33 mouse cellular contexts compared by ENCODE assay signal in genomic region chr6:61019689-61020088, GRCm38 (mm10).
"Had no signal": no experiment of that assay in that cellular context is flagged by ENCODE, and none has a peak within 500 bp of the region (broad histone marks: within the 10 kb centered on the region; RNA-seq: fewer than 3 reads in every experiment).

No protein-coding gene starts in this region.

- DNase-seq: heart, adult 2 months; heart, postnatal 10 days; heart, postnatal 14 days; heart, postnatal 36 days; heart, postnatal 4 days; kidney, adult 11 months; kidney, adult 18-20 months; kidney, adult 2 months; kidney, adult 8-10 months; kidney, adult 9 months; kidney, postnatal 10 days; kidney, postnatal 14 days; kidney, postnatal 25 days; kidney, postnatal 36 days; kidney, postnatal 4 days; layer of hippocampus, adult 9-11 months; layer of hippocampus, postnatal 36 days had no signal

- H3K4me2 ChIP-seq: heart, embryonic 11.5 days; heart, embryonic 12.5 days; heart, embryonic 13.5 days; heart, embryonic 15.5 days; hindbrain, embryonic 12.5 days; hindbrain, embryonic 13.5 days; hindbrain, embryonic 14.5 days; hindbrain, embryonic 15.5 days; kidney, embryonic 15.5 days had no signal

- H3K36me3 ChIP-seq: heart, embryonic 10.5 days; heart, embryonic 12.5 days; heart, embryonic 13.5 days; heart, embryonic 15.5 days; hindbrain, embryonic 10.5 days; hindbrain, embryonic 12.5 days; hindbrain, embryonic 13.5 days; hindbrain, embryonic 15.5 days; kidney, embryonic 15.5 days had no signal

- ATAC-seq: hindbrain, embryonic 16.5 days; hindbrain, postnatal 0 days; inflammation-experienced regulatory T-cells, adult 6 months had no signal

- H3K9ac ChIP-seq: heart, embryonic 12.5 days; heart, embryonic 13.5 days; heart, embryonic 15.5 days; hindbrain, embryonic 12.5 days; hindbrain, embryonic 13.5 days; hindbrain, embryonic 14.5 days; hindbrain, embryonic 15.5 days; kidney, embryonic 15.5 days had no signal

- H3K27ac ChIP-seq: heart, adult 2 months; heart, embryonic 10.5 days; heart, embryonic 13.5 days; heart, embryonic 15.5 days; hindbrain, embryonic 10.5 days; hindbrain, embryonic 12.5 days; hindbrain, embryonic 13.5 days; hindbrain, embryonic 14.5 days; hindbrain, embryonic 15.5 days; hindbrain, postnatal 0 days; kidney, embryonic 15.5 days; kidney, postnatal 0 days; layer of hippocampus, adult 2 months had no signal

- H3K9me3 ChIP-seq: heart, embryonic 10.5 days; heart, embryonic 12.5 days; heart, embryonic 13.5 days; heart, embryonic 15.5 days; hindbrain, embryonic 10.5 days; hindbrain, embryonic 12.5 days; hindbrain, embryonic 13.5 days; hindbrain, embryonic 15.5 days; kidney, embryonic 15.5 days had no signal

- H3K27me3 ChIP-seq: heart, embryonic 12.5 days; heart, embryonic 13.5 days; heart, embryonic 15.5 days; hindbrain, embryonic 12.5 days; hindbrain, embryonic 13.5 days; hindbrain, embryonic 15.5 days; kidney, embryonic 15.5 days had no signal

- H3K4me1 ChIP-seq: heart, embryonic 10.5 days; heart, embryonic 12.5 days; heart, embryonic 13.5 days; heart, embryonic 15.5 days; hindbrain, embryonic 10.5 days; hindbrain, embryonic 12.5 days; hindbrain, embryonic 13.5 days; hindbrain, embryonic 15.5 days; kidney, embryonic 15.5 days had no signal

- H3K4me3 ChIP-seq: heart, adult 2 months; heart, embryonic 10.5 days; heart, embryonic 12.5 days; heart, embryonic 13.5 days; heart, embryonic 15.5 days; hindbrain, embryonic 10.5 days; hindbrain, embryonic 12.5 days; hindbrain, embryonic 13.5 days; hindbrain, embryonic 15.5 days; kidney, embryonic 15.5 days; layer of hippocampus, adult 2 months had no signal
